Mouse (Mus musculus) C2C12 (cell line): ENCODE measurements at regions not wholly inside any gene's neighbourhood (a gene's known extent, or its start where the extent isn't known, plus 50 kb on each side); places are given as distances from the start of the nearest gene placed in this dataset.

Experiments
- MAX ChIP-seq: IDR thresholded peaks from one replicate; pipeline ENCODE4 v1.6.1; 2011; ENCODE audit warnings: mild to moderate bottlenecking, control low read depth
- MYOG ChIP-seq: IDR thresholded peaks from one replicate; pipeline ENCODE4 v1.6.1; 2011; ENCODE audit not compliant: control insufficient read depth, insufficient read length; ENCODE audit errors: extremely low read depth

- TF ChIP-seq MAX (no peak), MYOG (no peak)
Observed at GRCm38 (mm10) chr1:185684638-185685037, 230.0 kb downstream of the Slc30a10 start.
